Mouse (Mus musculus) heart, adult 11 months (tissue): Measurements from ENCODE around the gene Fntb.
A peak's percentile ranks its signal among the peaks of the same experiment; 100 is the strongest.

ENCODE experiments used
- DNase-seq: peaks from one replicate; pipeline ENCODE4 v3.0.0; 2022

The Fntb gene

DNA sequence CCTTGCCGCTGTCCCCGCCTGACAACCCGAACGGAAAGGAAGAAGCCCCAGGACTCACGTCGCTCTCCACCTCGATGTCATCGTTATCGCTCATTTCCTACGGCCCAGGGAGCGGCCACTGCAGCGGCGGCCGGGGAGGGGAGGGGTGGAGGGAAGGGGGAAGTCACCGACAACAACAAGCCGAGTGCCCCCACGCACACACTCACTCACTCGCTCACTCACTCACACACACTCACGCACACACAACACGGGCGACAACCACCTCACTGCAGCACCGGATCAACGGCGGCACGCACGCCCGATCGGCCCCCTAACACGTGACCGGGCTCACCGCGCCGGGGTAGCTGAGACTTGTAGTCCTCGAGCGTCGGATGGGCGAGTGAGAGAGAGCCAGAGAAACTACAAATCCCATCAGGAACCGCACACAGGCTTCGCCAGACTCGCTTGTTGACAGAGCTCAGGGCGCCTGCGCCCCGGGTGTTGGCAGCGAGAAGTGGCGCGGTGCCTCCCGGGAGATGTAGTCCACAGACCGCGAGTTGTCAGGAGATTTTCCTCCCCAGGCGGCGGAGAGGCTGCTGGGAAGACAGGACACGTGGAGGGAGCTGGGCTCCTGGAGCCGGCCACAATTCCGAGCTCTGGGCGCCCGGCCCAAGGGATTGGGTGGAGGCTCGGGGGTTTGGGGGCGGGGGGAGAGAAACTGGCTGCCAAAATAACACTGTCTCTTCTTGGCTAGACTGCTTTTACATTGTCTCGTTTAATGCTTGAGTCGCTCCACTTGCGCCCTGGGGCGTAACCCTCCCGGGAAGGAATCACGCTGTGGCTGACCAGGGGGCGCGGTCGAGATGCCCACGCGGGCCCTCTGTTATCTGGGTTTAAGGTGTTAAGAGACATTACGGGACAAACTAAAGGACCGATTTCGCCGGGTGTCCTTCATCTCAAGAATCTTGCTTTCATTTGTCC, 196.8 kb downstream of the Fntb start, which contains the start of gene Max:
Gene Max (minus strand): TSS at position 270 of the 960 bp plus-strand sequence.
- DNase-seq, result peak; percentile 100

DNA sequence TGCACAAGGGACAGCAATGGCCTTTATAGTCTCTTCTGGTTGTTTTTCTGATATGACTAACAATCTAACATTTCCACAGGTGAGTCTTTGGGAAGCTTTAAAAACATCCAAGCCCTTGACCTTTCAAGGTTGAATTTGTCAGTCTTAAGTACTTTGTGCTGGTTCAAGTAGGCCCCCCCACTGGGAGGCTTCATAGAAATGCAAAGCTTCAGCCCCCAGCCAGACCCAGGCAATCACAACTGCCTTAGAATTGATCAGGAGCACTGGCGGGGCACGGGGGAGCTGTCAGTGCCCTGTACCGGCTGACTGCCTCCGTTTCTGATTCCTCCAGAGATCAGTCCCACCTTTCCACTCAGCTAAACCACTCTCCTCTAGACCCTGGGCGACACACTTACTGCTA, 199.7 kb downstream of the Fntb start:
- no peak for DNase-seq

DNA sequence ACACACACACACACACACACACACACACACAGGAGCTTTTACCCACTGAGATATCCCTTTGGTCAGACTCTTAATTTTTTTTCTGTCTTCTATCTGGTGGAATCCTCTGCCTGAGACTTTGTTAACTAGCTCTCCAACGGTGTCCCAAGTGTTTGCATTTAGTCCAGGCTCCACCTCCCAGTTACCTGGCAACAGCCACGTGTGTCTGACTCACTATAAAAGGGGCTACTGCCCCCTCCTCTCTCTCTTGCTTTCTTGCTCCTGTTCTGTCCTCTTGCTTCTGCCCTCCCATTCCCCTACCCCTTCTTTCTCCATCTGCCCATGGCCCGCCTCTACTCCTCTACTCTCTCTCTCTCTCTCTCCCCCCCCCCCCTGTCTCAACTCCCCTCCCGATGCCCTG, 200.5 kb downstream of the Fntb start:
- no peak for DNase-seq
